Mouse (Mus musculus): Measurements from ENCODE around the gene Kcnmb4.

GRCm38 (mm10) chr10:116486895-116487747, 13.4 kb upstream of the Kcnmb4 start:
- TF ChIP-seq CTCF (IDR thresholded peaks at IDR 0.05; ENCODE audit: insufficient read depth, low read length) (no peak), POLR2A (IDR thresholded peaks at IDR 0.05; ENCODE audit: borderline replicate concordance, extremely low read depth, low read depth, low read length) (no peak)
